Mouse (Mus musculus) forebrain, embryonic 15.5 days (tissue): ENCODE results near the gene Maml3. TPM values are rescaled to one million over a fixed set of nuclear protein-coding genes. Genes with fewer than 3 reads are reported as not detected.

Experiments used
- ATAC-seq: fragments of 200-750 bp; cut with Nextera tagmentation; replicated peaks from 2 replicates; pipeline ENCODE4 v1.8.0; 2017; ENCODE audit warnings: mild to moderate bottlenecking, moderate TSS enrichment, moderate library complexity
- H3K27ac ChIP-seq: fragments of 300-500 bp; sonication (generic); replicated peaks from 2 replicates; pipeline ENCODE4 v1.5.1; 2015; ENCODE audit warnings: mild to moderate bottlenecking, inconsistent platforms
- H3K27me3 ChIP-seq: fragments of 300-500 bp; sonication (generic); 2 replicates; pipeline ENCODE4 v1.6.1; 2015; ENCODE audit warnings: inconsistent platforms
- H3K36me3 ChIP-seq: fragments of 300-500 bp; sonication (generic); 2 replicates; pipeline ENCODE4 v1.6.1; 2015; ENCODE audit warnings: mild to moderate bottlenecking, inconsistent platforms
- H3K4me1 ChIP-seq: fragments of 300-500 bp; sonication (generic); 2 replicates; pipeline ENCODE4 v1.6.1; 2015; ENCODE audit warnings: inconsistent platforms
- H3K4me2 ChIP-seq: fragments of 300-500 bp; sonication (generic); replicated peaks from 2 replicates; pipeline ENCODE4 v1.6.1; 2015; ENCODE audit warnings: mild to moderate bottlenecking, inconsistent platforms
- H3K4me3 ChIP-seq: fragments of 300-500 bp; sonication (generic); 2 replicates; pipeline ENCODE4 v1.5.1; 2015; ENCODE audit warnings: mild to moderate bottlenecking, inconsistent platforms
- H3K9ac ChIP-seq: fragments of 300-500 bp; sonication (generic); replicated peaks from 2 replicates; pipeline ENCODE4 v1.6.1; 2015; ENCODE audit warnings: mild to moderate bottlenecking, inconsistent platforms
- H3K9me3 ChIP-seq: fragments of 300-500 bp; sonication (generic); 2 replicates; pipeline ENCODE4 v1.6.1; 2016; ENCODE audit warnings: inconsistent platforms
- WGBS: fragments of 180-500 bp; shearing (Covaris S2); methylation state at CpG from one replicate; pipeline ENCODE4 v1.1.7; 2015; ENCODE audit warnings: mixed read lengths; 5-methylcytosine and 5-hydroxymethylcytosine counted together
- polyA plus RNA-seq: library from polyadenylated mRNA; unstranded; fragments of >200 nt; fragmentation: Nextera tagmentation; extraction: Ambion mirVana; gene quantifications from 2 replicates; pipeline ENCODE4 v1.2.1, GENCODE M21; 2015

Gene Maml3
- polyA plus RNA-seq, 1 experiment from 2014 or later: 4.9 TPM

GRCm38 (mm10) chr3:51872771-51873170 lies 232.1 kb downstream of the Maml3 start:
- Histone ChIP-seq H3K9me3 (no peaks in the 10 kb centered on the region), H3K9ac (no peak overlapping the region), H3K36me3 (no peaks in the 10 kb centered on the region), H3K27ac (no peak overlapping the region), H3K4me1 (peaks cover 31% of the 10 kb centered on the region), H3K4me3 (no peak overlapping the region), H3K4me2 (no peak overlapping the region), H3K27me3 (no peaks in the 10 kb centered on the region)
- WGBS: 75% methylated on average over 4 of the region's 4 CpGs
- no peak for ATAC-seq

GRCm38 (mm10) chr3:51871346-51871745 lies 233.5 kb downstream of the Maml3 start:
- Histone ChIP-seq H3K36me3 (no peaks in the 10 kb centered on the region), H3K9me3 (no peaks in the 10 kb centered on the region), H3K4me3 (no peak overlapping the region), H3K4me1 (peaks cover 31% of the 10 kb centered on the region), H3K27ac (no peak overlapping the region), H3K27me3 (no peaks in the 10 kb centered on the region), H3K9ac (no peak overlapping the region), H3K4me2 (no peak overlapping the region)
- no peak for ATAC-seq
- WGBS: 89% methylated on average over 4 of the region's 4 CpGs

GRCm38 (mm10) chr3:51869980-51870379 lies 234.9 kb downstream of the Maml3 start:
- no peak overlapping the region for H3K4me2 ChIP-seq
- H3K4me3 ChIP-seq: no peak overlapping the region
- H3K4me1 ChIP-seq: peaks cover 28% of the 10 kb centered on the region
- WGBS: 53% methylated on average over 6 of the region's 6 CpGs
- ATAC-seq: no peak; the same call in 1 of the 2 replicates
- H3K36me3 ChIP-seq: no peaks in the 10 kb centered on the region
- no peak overlapping the region for H3K9ac ChIP-seq
- peak overlapping the region; percentile 23 for H3K27ac ChIP-seq
- no peaks in the 10 kb centered on the region for H3K9me3 ChIP-seq
- no peaks in the 10 kb centered on the region for H3K27me3 ChIP-seq

- no peak for ATAC-seq
- H3K9ac ChIP-seq: no peak overlapping the region
- WGBS: 46% methylated on average over 5 of the region's 5 CpGs
These were observed 236.0 kb downstream of the Maml3 start for GRCm38 (mm10) chr3:51868857-51869256.

GRCm38 (mm10) chr3:51866446-51866845 lies 238.4 kb downstream of the Maml3 start:
- Histone ChIP-seq H3K4me1 (0 out of 2 replicates have a peak, but pooled peaks cover 24% of the 10 kb centered on the region), H3K36me3 (no peaks in the 10 kb centered on the region), H3K9ac (no peak overlapping the region), H3K9me3 (no peaks in the 10 kb centered on the region), H3K4me3 (no peak overlapping the region), H3K27me3 (no peaks in the 10 kb centered on the region), H3K27ac (no peak overlapping the region), H3K4me2 (no peak overlapping the region)
- ATAC-seq: no peak
- 85% methylated on average over 5 of the region's 5 CpGs for WGBS

More at GRCm38 (mm10) chr3:51868857-51869256, 236.0 kb downstream of the Maml3 start:
- Histone ChIP-seq H3K4me3 (no peak overlapping the region), H3K9me3 (no peaks in the 10 kb centered on the region), H3K36me3 (no peaks in the 10 kb centered on the region), H3K27ac (peak overlapping the region; percentile 44), H3K4me2 (no peak overlapping the region), H3K27me3 (no peaks in the 10 kb centered on the region), H3K4me1 (peaks cover 23% of the 10 kb centered on the region)

- H3K27ac ChIP-seq: no peak overlapping the region
- H3K9ac ChIP-seq: no peak overlapping the region
- no peak for ATAC-seq
- 77% methylated on average over 9 of the region's 9 CpGs for WGBS
- no peaks in the 10 kb centered on the region for H3K36me3 ChIP-seq
- no peak overlapping the region for H3K4me2 ChIP-seq
- no peaks in the 10 kb centered on the region for H3K27me3 ChIP-seq
- H3K9me3 ChIP-seq: no peaks in the 10 kb centered on the region
- 0 out of 2 replicates have a peak, but pooled peaks cover 3% of the 10 kb centered on the region for H3K4me1 ChIP-seq
- no peak overlapping the region for H3K4me3 ChIP-seq
These were observed 243.2 kb downstream of the Maml3 start for GRCm38 (mm10) chr3:51861631-51862030.

- no peak overlapping the region for H3K27ac ChIP-seq
- H3K9ac ChIP-seq: no peak overlapping the region
- H3K4me3 ChIP-seq: no peak overlapping the region
- no peak for ATAC-seq
- WGBS: 96% methylated on average over 7 of the region's 7 CpGs
- H3K9me3 ChIP-seq: no peaks in the 10 kb centered on the region
- no peak overlapping the region for H3K4me2 ChIP-seq
- H3K27me3 ChIP-seq: no peaks in the 10 kb centered on the region
- no peaks in the 10 kb centered on the region for H3K36me3 ChIP-seq
- 0 out of 2 replicates have a peak, but pooled peaks cover 3% of the 10 kb centered on the region for H3K4me1 ChIP-seq
These were observed 244.4 kb downstream of the Maml3 start for GRCm38 (mm10) chr3:51860458-51860857.

GRCm38 (mm10) chr3:51859208-51859607 lies 245.7 kb downstream of the Maml3 start:
- H3K27ac ChIP-seq: no peak overlapping the region
- 0 out of 2 replicates have a peak, but pooled peaks cover 3% of the 10 kb centered on the region for H3K4me1 ChIP-seq
- no peaks in the 10 kb centered on the region for H3K9me3 ChIP-seq
- no peak for ATAC-seq
- H3K4me2 ChIP-seq: no peak overlapping the region
- H3K9ac ChIP-seq: no peak overlapping the region
- no peaks in the 10 kb centered on the region for H3K27me3 ChIP-seq
- no peaks in the 10 kb centered on the region for H3K36me3 ChIP-seq
- H3K4me3 ChIP-seq: no peak overlapping the region
- WGBS: 59% methylated on average over 2 of the region's 2 CpGs

- Histone ChIP-seq H3K36me3 (no peaks in the 10 kb centered on the region), H3K27me3 (no peaks in the 10 kb centered on the region), H3K9ac (no peak overlapping the region), H3K4me2 (no peak overlapping the region), H3K9me3 (no peaks in the 10 kb centered on the region), H3K4me3 (no peak overlapping the region), H3K27ac (no peak overlapping the region), H3K4me1 (0 out of 2 replicates have a peak, but pooled peaks cover 2% of the 10 kb centered on the region)
- 81% methylated on average over 10 of the region's 10 CpGs for WGBS
- ATAC-seq: 0 out of 2 replicates have a peak, but pooled peaks have one; percentile 43
These were observed 250.7 kb downstream of the Maml3 start for GRCm38 (mm10) chr3:51854152-51854551.

GRCm38 (mm10) chr3:51853610-51854009 lies 251.3 kb downstream of the Maml3 start:
- 76% methylated on average over 7 of the region's 7 CpGs for WGBS
- Histone ChIP-seq H3K36me3 (no peaks in the 10 kb centered on the region), H3K27me3 (no peaks in the 10 kb centered on the region), H3K9me3 (no peaks in the 10 kb centered on the region), H3K9ac (no peak overlapping the region), H3K4me2 (no peak overlapping the region), H3K27ac (no peak overlapping the region), H3K4me1 (0 out of 2 replicates have a peak, but pooled peaks cover 2% of the 10 kb centered on the region), H3K4me3 (no peak overlapping the region)
- ATAC-seq: no peak

- no peak for ATAC-seq
- Histone ChIP-seq H3K27ac (no peak overlapping the region), H3K36me3 (no peaks in the 10 kb centered on the region), H3K9me3 (no peaks in the 10 kb centered on the region), H3K9ac (no peak overlapping the region), H3K4me1 (0 out of 2 replicates have a peak, but pooled peaks cover 2% of the 10 kb centered on the region), H3K27me3 (no peaks in the 10 kb centered on the region), H3K4me2 (no peak overlapping the region), H3K4me3 (no peak overlapping the region)
- 75% methylated on average over 3 of the region's 3 CpGs for WGBS
These were observed 252.2 kb downstream of the Maml3 start for GRCm38 (mm10) chr3:51852692-51853091.

- Histone ChIP-seq H3K9ac (no peak overlapping the region), H3K4me3 (no peak overlapping the region), H3K9me3 (no peaks in the 10 kb centered on the region), H3K27ac (no peak overlapping the region; the same call in 1 of the 2 replicates), H3K36me3 (no peaks in the 10 kb centered on the region), H3K4me2 (no peak overlapping the region), H3K27me3 (no peaks in the 10 kb centered on the region), H3K4me1 (0 out of 2 replicates have a peak, but pooled peaks cover 2% of the 10 kb centered on the region)
- ATAC-seq: no peak
- 60% methylated on average over 7 of the region's 7 CpGs for WGBS
These were observed 253.3 kb downstream of the Maml3 start for GRCm38 (mm10) chr3:51851596-51851995.

- ATAC-seq: no peak
- no peak overlapping the region for H3K9ac ChIP-seq
- H3K27me3 ChIP-seq: no peaks in the 10 kb centered on the region
- 85% methylated on average over 6 of the region's 6 CpGs for WGBS
- H3K27ac ChIP-seq: no peak overlapping the region
- H3K4me3 ChIP-seq: no peak overlapping the region
- H3K9me3 ChIP-seq: no peaks in the 10 kb centered on the region
- no peak overlapping the region for H3K4me2 ChIP-seq
- no peaks in the 10 kb centered on the region for H3K36me3 ChIP-seq
- H3K4me1 ChIP-seq: 0 out of 2 replicates have a peak, but pooled peaks cover 2% of the 10 kb centered on the region
These were observed 255.4 kb downstream of the Maml3 start for GRCm38 (mm10) chr3:51849462-51849861.
